Mouse (Mus musculus) G1E (cell line): ENCODE data around the gene Mbnl1. TPM values are rescaled to one million over a fixed set of nuclear protein-coding genes. Genes with fewer than 3 reads are reported as not detected.

Experiments
- ATAC-seq: 2 replicates; pipeline ENCODE4 v1.8.0; 2016; ENCODE audit warnings: mild to moderate bottlenecking; ENCODE audit not compliant: insufficient number of reproducible peaks, poor library complexity, low FRiP score, severe bottlenecking; ENCODE audit errors: extremely low read depth
- DNase-seq: peaks from one replicate; pipeline ENCODE4 v3.0.0; 2012; ENCODE audit warnings: low spot score
- H3K27me3 ChIP-seq: 2 replicates; pipeline ENCODE4 v1.6.1; 2012; ENCODE audit warnings: mild to moderate bottlenecking, low read length, inconsistent platforms; ENCODE audit not compliant: insufficient read depth
- H3K36me3 ChIP-seq: replicated peaks from 2 replicates; pipeline ENCODE3; 2012; ENCODE audit warnings: mild to moderate bottlenecking, inconsistent platforms
- H3K4me1 ChIP-seq: 2 replicates; pipeline ENCODE4 v1.6.1; 2012; ENCODE audit warnings: low read depth, low read length, inconsistent platforms, mixed read lengths; ENCODE audit not compliant: insufficient read depth
- H3K4me3 ChIP-seq: 2 replicates; pipeline ENCODE4 v1.5.1; 2012; ENCODE audit warnings: low read depth, mild to moderate bottlenecking, inconsistent platforms, low read length, moderate library complexity, mixed read lengths
- H3K9me3 ChIP-seq: replicated peaks from 2 replicates; pipeline ENCODE4 v1.6.1; 2012; ENCODE audit warnings: inconsistent platforms
- CTCF ChIP-seq: IDR thresholded peaks from 2 replicates; pipeline ENCODE4 v1.5.1; 2012; ENCODE audit warnings: low read depth, low read length, inconsistent platforms, mixed read lengths
- GATA1 ChIP-seq: IDR thresholded peaks from 2 replicates; pipeline ENCODE4 v1.6.1; 2012; ENCODE audit warnings: borderline replicate concordance, low read length, inconsistent platforms, mixed read lengths
- GATA2 ChIP-seq: IDR thresholded peaks from 2 replicates; pipeline ENCODE4 v1.6.1; 2012; ENCODE audit warnings: low read depth, low read length, inconsistent platforms, borderline replicate concordance
- POLR2AphosphoS5 ChIP-seq: IDR thresholded peaks from 2 replicates; pipeline ENCODE4 v1.6.1; 2012; ENCODE audit warnings: low read depth, low read length, inconsistent platforms; ENCODE audit not compliant: insufficient replicate concordance
- TAL1 ChIP-seq: conservative IDR thresholded peaks from 2 replicates; pipeline ENCODE4 v1.6.1; 2012; ENCODE audit warnings: low read depth, low read length, inconsistent platforms, mixed read lengths
- polyA plus RNA-seq: library from polyadenylated mRNA; stranded (reverse); fragments of >175 nt; gene quantifications from 2 replicates; pipeline ENCODE4 v1.2.3, GENCODE M21; 2012
- total RNA-seq, 2 experiments: library from RNA; stranded (forward) in 1 of 2; stranded (reverse) in 1 of 2; fragments of 200-1000 nt in 1 of 2; fragments of >200 nt in 1 of 2; fragmentation: Nextera tagmentation in 1 of 2; gene quantifications; 2 replicates each; pipeline ENCODE4 v1.2.3; 2014 to 2017

Mbnl1 gene
- total and polyA plus RNA-seq, 3 experiments, result 131 to 879 (median 680) TPM

GRCm38 (mm10) chr3:60513337-60513736 is 40.7 kb downstream of the Mbnl1 start:
- no peaks in the 10 kb centered on the region for H3K27me3 ChIP-seq
- H3K36me3 ChIP-seq, result peaks cover 46% of the 10 kb centered on the region
- peak overlapping the region; percentile 57; the same call in 1 of the 2 replicates for H3K4me3 ChIP-seq
- DNase-seq, result no peak
- no peaks in the 10 kb centered on the region for H3K9me3 ChIP-seq
- no peak for TF ChIP-seq GATA1
- no peak for TF ChIP-seq POLR2AphosphoS5
- TF ChIP-seq GATA2, result no peak
- no peak for TF ChIP-seq CTCF
- TF ChIP-seq TAL1, result no peak
- peaks cover 80% of the 10 kb centered on the region for H3K4me1 ChIP-seq
- ATAC-seq, result no peak

- Histone ChIP-seq H3K4me1 (peaks cover 79% of the 10 kb centered on the region), H3K36me3 (peaks cover 44% of the 10 kb centered on the region)
These were observed 41.1 kb downstream of the Mbnl1 start for GRCm38 (mm10) chr3:60513746-60514145.

GRCm38 (mm10) chr3:60515430-60515829 is 42.8 kb downstream of the Mbnl1 start:
- no peak for TF ChIP-seq GATA1
- TF ChIP-seq TAL1, result no peak
- no peak for TF ChIP-seq GATA2
- no peak for TF ChIP-seq POLR2AphosphoS5
- TF ChIP-seq CTCF, result no peak
- Histone ChIP-seq H3K36me3 (peaks cover 45% of the 10 kb centered on the region), H3K4me1 (peaks cover 71% of the 10 kb centered on the region), H3K4me3 (peak overlapping the region; percentile 30; the same call in 1 of the 2 replicates), H3K9me3 (no peaks in the 10 kb centered on the region), H3K27me3 (no peaks in the 10 kb centered on the region)
- ATAC-seq (no peak), DNase-seq (no peak)

More at GRCm38 (mm10) chr3:60513746-60514145, 41.1 kb downstream of the Mbnl1 start:
- TF ChIP-seq TAL1 (no peak), CTCF (no peak), POLR2AphosphoS5 (no peak), GATA1 (no peak), GATA2 (no peak)
- Histone ChIP-seq H3K4me3 (no peak overlapping the region; the same call in 1 of the 2 replicates), H3K27me3 (no peaks in the 10 kb centered on the region), H3K9me3 (no peaks in the 10 kb centered on the region)
- DNase-seq (no peak), ATAC-seq (no peak)

GRCm38 (mm10) chr3:60516054-60516674 is 43.5 kb downstream of the Mbnl1 start:
- Histone ChIP-seq H3K4me1 (peaks cover 65% of the 10 kb centered on the region), H3K9me3 (no peaks in the 10 kb centered on the region), H3K36me3 (peaks cover 41% of the 10 kb centered on the region), H3K27me3 (no peaks in the 10 kb centered on the region), H3K4me3 (peak overlapping the region; percentile 65; the same call in 1 of the 2 replicates)
- DNase-seq, result no peak
- TF ChIP-seq GATA2, result no peak
- TF ChIP-seq TAL1, result no peak
- TF ChIP-seq CTCF, result no peak
- no peak for TF ChIP-seq GATA1
- TF ChIP-seq POLR2AphosphoS5, result no peak
- ATAC-seq, result peak; percentile 61

GRCm38 (mm10) chr3:60517234-60517787 is 44.7 kb downstream of the Mbnl1 start:
- ATAC-seq, result no peak
- DNase-seq, result no peak
- Histone ChIP-seq H3K27me3 (no peaks in the 10 kb centered on the region), H3K4me1 (peaks cover 65% of the 10 kb centered on the region), H3K9me3 (no peaks in the 10 kb centered on the region), H3K4me3 (no peak overlapping the region; the same call in 1 of the 2 replicates), H3K36me3 (peaks cover 32% of the 10 kb centered on the region)
- TF ChIP-seq POLR2AphosphoS5 (no peak), GATA2 (no peak), TAL1 (no peak), CTCF (no peak), GATA1 (no peak)

GRCm38 (mm10) chr3:60519337-60519736 is 46.7 kb downstream of the Mbnl1 start:
- no peak for ATAC-seq
- H3K9me3 ChIP-seq, result no peaks in the 10 kb centered on the region

More at GRCm38 (mm10) chr3:60519337-60519736, 46.7 kb downstream of the Mbnl1 start:
- Histone ChIP-seq H3K4me3 (no peak overlapping the region), H3K36me3 (peaks cover 33% of the 10 kb centered on the region), H3K4me1 (peaks cover 62% of the 10 kb centered on the region), H3K27me3 (no peaks in the 10 kb centered on the region)
- TF ChIP-seq TAL1 (no peak), GATA1 (no peak), GATA2 (no peak), POLR2AphosphoS5 (no peak), CTCF (no peak)
- no peak for DNase-seq
